17 mouse cellular contexts compared by ENCODE assay signal in the genomic region with DNA sequence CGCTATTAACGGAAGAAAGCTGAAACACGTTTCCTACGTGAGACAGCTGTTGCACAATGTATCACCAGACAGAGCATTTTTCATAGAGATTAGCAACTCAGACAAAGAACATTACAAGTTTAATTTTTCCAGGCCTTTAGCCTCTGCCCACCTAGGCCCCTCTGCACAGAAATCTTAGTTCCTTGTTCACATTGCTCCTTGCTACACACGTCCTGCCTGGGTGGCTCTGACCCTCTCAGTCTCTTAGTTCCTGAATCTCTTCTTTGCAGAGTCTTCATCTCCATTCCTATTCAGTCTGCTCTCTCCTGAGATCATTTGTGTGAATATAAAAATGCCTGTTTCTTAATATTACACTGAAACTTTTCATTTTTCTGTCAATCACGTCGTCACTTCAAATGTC. TPM values are rescaled to one million over a fixed set of nuclear protein-coding genes. Genes with fewer than 3 reads are reported as not detected.
DNase-seq lines count a peak whose midpoint lies in the region; ATAC-seq and TF ChIP-seq lines count a peak whose summit lies in the region.
"Had no signal": no experiment of that assay in that cellular context is flagged by ENCODE, and none has a peak within 500 bp of the region (broad histone marks: within the 10 kb centered on the region; RNA-seq: fewer than 3 reads in every experiment).

No protein-coding gene starts in this region.

- no peak overlapping the region for H3K4me2 ChIP-seq in hindbrain, embryonic 13.5 days
- H3K4me2 ChIP-seq: forebrain, embryonic 15.5 days; heart, embryonic 12.5 days; hindbrain, embryonic 15.5 days had no signal

- no peaks in the 10 kb centered on the region for H3K9me3 ChIP-seq in hindbrain, embryonic 13.5 days
- H3K9me3 ChIP-seq: embryonic facial prominence, embryonic 10.5 days; forebrain, embryonic 15.5 days; heart, embryonic 12.5 days; hindbrain, embryonic 10.5 days; hindbrain, embryonic 15.5 days had no signal

- peaks cover 21% of the 10 kb centered on the region for H3K4me1 ChIP-seq in liver, adult 2 months (ENCODE audit: control insufficient read depth, insufficient read depth, low read length)
- H3K4me1 ChIP-seq in hindbrain, embryonic 13.5 days (replicated peaks): no peaks in the 10 kb centered on the region
- H3K4me1 ChIP-seq: forebrain, embryonic 15.5 days; hindbrain, embryonic 15.5 days had no signal

- H3K27ac ChIP-seq in liver, adult 2 months (replicated peaks; ENCODE audit: insufficient read depth, low read depth, low read length): no peak overlapping the region
- H3K27ac ChIP-seq in hindbrain, embryonic 13.5 days: no peak overlapping the region
- H3K27ac ChIP-seq: embryonic facial prominence, embryonic 10.5 days; forebrain, embryonic 15.5 days; hindbrain, embryonic 10.5 days; hindbrain, embryonic 15.5 days had no signal

- no peak overlapping the region for H3K4me3 ChIP-seq in liver, adult 2 months (ENCODE audit: insufficient read depth, low read depth, low read length)
- no peak overlapping the region for H3K4me3 ChIP-seq in hindbrain, embryonic 13.5 days
- H3K4me3 ChIP-seq: embryonic facial prominence, embryonic 10.5 days; forebrain, embryonic 15.5 days; heart, embryonic 12.5 days; hindbrain, embryonic 10.5 days; hindbrain, embryonic 15.5 days had no signal

- peak; percentile 45 for ATAC-seq in common myeloid progenitor, adult 5-6 weeks (replicated peaks; ENCODE audit: low read depth, poor library complexity, severe bottlenecking)
- ATAC-seq in megakaryocyte progenitor cell, adult 5-6 weeks (replicated peaks; ENCODE audit: poor library complexity): peak; percentile 77
- ATAC-seq in hindbrain, embryonic 13.5 days (ENCODE audit: low FRiP score): no peak
- ATAC-seq: forebrain, embryonic 15.5 days had no signal

- no peaks in the 10 kb centered on the region for H3K27me3 ChIP-seq in liver, adult 2 months (ENCODE audit: control insufficient read depth, insufficient read depth, low read length)
- no peaks in the 10 kb centered on the region for H3K27me3 ChIP-seq in hindbrain, embryonic 13.5 days
- H3K27me3 ChIP-seq: forebrain, embryonic 15.5 days; heart, embryonic 12.5 days; hindbrain, embryonic 15.5 days had no signal

- TF ChIP-seq CTCF in liver, adult 2 months (IDR thresholded peaks at IDR 0.05; ENCODE audit: low read depth, low read length): no peak

- WGBS in liver, adult 2 months: 61% methylated on average over 7 of the region's 7 CpGs
- WGBS in hindbrain, embryonic 13.5 days: 77% methylated on average over 7 of the region's 7 CpGs

- TF ChIP-seq POLR2A in liver, adult 2 months (IDR thresholded peaks at IDR 0.05; ENCODE audit: extremely low read depth, insufficient read depth, low read length): no peak

- H3K36me3 ChIP-seq in liver, adult 2 months (ENCODE audit: control insufficient read depth, insufficient read depth, low read length): no peaks in the 10 kb centered on the region
- H3K36me3 ChIP-seq in hindbrain, embryonic 13.5 days: peaks cover 7% of the 10 kb centered on the region

- H3K9ac ChIP-seq in liver, adult 2 months (ENCODE audit: low read depth, low read length): no peak overlapping the region
- H3K9ac ChIP-seq in hindbrain, embryonic 13.5 days: no peak overlapping the region
- H3K9ac ChIP-seq: forebrain, embryonic 15.5 days; heart, embryonic 12.5 days; hindbrain, embryonic 15.5 days had no signal

- DNase-seq in liver, adult 2 months (ENCODE audit: extremely low read depth, low read depth, low spot score): peak; percentile 32
- no peak for DNase-seq in liver
- peak; percentile 76 for DNase-seq in 416B (ENCODE audit: low read depth)
- no peak for DNase-seq in adrenal gland, postnatal 10 days
- DNase-seq: adrenal gland, adult 8-10 months; cerebellum, adult 11-12 months; cerebellum, adult 9-10 months; cerebellum, postnatal 25 days; gastrocnemius, postnatal 10 days had no signal

- no peaks in the 10 kb centered on the region; the same call in 1 of the 2 replicates for H3K79me2 ChIP-seq in liver, adult 2 months (ENCODE audit: control insufficient read depth, insufficient read depth, low read length)

RNA-seq across cellular contexts. Expression of a gene that starts 19.7 kb away (rescaled TPM):
- total RNA-seq in liver, adult 2 months (2014; rRNA removed): 11.2 and 12.4 TPM in 2 replicates
- 2.7 and 3.1 TPM in 2 replicates for polyA plus RNA-seq in liver, adult 2 months (2012; rRNA removed)
- total RNA-seq in common myeloid progenitor, adult 5-6 weeks (2017): 10.1 and 12.2 TPM in 2 replicates
- total RNA-seq in megakaryocyte progenitor cell, adult 5-6 weeks (2015): 17.2 and 21.6 TPM in 2 replicates
- total RNA-seq in megakaryocyte progenitor cell, adult 5-6 weeks (2017): 10.3 and 14.5 TPM in 2 replicates
- 10 to 100 TPM in 1 of 2 experiments, 1 to 10 TPM in 1; 8.3 to 11.5 TPM for total RNA-seq in adrenal gland, postnatal 10 days (2021)
- polyA plus RNA-seq in hindbrain, embryonic 13.5 days (2015; fragmentation: Nextera tagmentation; extraction: Ambion mirVana): 6.8 and 7.0 TPM in 2 replicates

Comparison
In these comparisons a context has a peak if more than half of its experiments do, and no peak if none do; other contexts are left out.
1. DNase-seq: peak in liver, adult 2 months (single experiment) and 416B (single experiment); none in liver (single experiment) and adrenal gland, postnatal 10 days (single experiment).